Mouse (Mus musculus): Measurements from ENCODE around the gene Ddb2.

Ddb2 gene

DNA sequence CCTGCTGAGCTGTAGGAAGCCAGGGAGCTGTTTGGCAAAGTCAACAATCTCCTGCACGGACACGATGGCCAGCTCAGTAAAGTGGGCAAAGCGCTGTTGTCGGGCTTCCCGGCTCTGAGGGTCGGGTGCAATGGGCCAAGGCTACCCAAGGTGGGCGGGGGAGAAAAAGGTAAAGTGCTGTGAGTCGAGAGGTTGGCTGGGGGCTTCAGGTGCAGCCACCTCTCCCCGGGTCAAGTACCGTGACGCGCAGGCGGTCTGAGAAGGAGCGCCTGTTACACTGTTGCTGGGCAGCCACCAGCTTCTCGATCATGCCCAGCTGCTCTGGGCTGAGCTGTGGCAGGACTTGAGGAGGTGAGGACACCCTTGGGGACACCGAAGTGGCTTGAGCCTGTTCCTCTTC, 46.3 kb downstream of the Ddb2 start:
- no peak for DNase-seq (ENCODE audit: inconsistent ontology term)

DNA sequence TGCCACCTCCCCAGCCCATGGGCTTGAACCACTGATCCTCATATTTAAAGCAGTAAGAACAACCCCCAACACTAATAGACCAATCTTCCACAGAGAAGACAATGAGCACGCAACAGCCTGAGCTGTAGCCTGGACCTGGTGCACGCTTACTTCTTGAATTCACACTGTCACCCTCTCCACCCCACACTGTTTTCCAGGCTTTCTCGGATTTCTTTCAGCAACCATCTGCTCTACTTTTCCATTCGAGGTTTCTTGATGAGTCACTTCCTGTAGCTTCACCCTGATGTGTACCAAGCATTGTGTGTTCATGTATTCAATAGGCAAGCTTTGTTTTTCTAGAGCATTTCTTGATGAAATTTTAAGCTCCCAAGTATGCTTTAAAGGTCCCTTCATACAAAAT, 49.4 kb downstream of the Ddb2 start:
- DNase-seq (ENCODE audit: inconsistent ontology term): peak; percentile 48

DNA sequence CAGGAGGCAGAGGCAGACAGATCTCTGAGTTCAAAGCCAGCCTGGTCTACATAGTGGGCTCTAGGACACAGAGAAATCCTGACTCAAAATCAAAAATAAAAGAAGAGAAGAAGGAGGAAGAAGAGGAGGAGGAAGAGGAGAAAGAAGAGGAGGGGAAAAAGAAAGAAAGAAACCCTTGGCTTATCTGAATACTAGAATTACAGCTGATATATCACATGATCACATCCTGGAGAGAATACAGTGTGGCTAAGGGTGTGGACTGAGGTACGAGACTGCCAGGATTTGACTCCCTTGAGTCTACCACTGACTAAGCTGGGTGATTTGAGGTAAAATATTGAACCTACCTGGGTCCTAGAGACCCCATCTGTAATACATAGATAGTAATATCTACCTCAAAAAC, 50.6 kb downstream of the Ddb2 start:
- DNase-seq (ENCODE audit: inconsistent ontology term): no peak

DNA sequence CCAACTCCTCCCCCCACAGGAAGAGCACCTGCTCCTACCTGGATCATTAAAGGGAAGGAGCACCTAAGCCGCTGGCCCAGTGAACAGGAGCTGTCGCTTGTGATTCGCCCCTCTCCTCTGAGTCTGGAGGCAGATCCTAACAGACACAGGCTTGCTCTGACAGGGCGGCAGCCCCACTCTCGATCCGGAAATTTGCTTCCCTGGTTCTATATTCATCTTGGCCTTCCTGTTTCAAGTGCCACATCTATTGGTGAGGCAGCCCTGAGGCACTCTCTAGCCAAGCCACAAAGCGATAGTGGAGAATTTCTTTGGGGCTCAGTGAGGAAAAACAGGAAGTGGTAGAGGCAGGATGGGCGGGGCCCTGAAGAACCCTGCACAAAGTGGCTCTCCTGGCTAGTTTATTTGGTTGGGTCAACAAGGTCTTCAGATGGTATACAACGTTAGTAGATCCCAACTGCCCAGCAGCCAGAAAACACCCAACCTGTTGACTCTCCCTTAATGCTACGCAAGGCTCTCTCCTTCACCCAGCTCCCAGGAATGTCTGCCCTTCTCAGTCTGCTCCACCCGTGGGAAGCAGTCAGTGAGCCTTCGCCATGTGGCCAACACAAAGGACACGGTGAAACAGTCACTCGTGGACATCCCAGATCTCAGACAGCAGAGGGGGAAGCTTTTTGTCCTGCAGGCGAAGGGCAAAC, 52.9 kb downstream of the Ddb2 start, which contains the start of gene Madd:
TSS of gene Madd (minus strand) at position 127 of the 695 bp plus-strand sequence.
- DNase-seq (ENCODE audit: inconsistent ontology term): no peak

DNA sequence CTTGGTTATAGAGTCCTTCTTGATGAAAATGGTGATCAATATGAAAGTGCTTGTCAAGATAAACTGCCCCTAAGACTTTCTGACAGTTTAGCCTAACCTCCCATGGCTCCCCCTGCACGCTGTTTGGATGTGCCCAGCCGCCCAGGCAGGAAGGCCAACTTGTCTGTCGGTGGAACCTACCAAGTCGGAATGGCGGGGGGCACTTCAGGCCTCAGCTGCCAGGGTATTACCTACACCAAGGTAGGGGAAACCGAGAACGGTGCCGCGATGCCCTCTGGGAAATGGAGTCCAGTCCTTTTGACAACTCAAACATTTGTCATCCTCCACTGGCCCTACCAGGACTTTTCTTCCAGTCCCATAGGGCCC, 53.7 kb downstream of the Ddb2 start:
- peak; percentile 92 for DNase-seq (ENCODE audit: inconsistent ontology term)

DNA sequence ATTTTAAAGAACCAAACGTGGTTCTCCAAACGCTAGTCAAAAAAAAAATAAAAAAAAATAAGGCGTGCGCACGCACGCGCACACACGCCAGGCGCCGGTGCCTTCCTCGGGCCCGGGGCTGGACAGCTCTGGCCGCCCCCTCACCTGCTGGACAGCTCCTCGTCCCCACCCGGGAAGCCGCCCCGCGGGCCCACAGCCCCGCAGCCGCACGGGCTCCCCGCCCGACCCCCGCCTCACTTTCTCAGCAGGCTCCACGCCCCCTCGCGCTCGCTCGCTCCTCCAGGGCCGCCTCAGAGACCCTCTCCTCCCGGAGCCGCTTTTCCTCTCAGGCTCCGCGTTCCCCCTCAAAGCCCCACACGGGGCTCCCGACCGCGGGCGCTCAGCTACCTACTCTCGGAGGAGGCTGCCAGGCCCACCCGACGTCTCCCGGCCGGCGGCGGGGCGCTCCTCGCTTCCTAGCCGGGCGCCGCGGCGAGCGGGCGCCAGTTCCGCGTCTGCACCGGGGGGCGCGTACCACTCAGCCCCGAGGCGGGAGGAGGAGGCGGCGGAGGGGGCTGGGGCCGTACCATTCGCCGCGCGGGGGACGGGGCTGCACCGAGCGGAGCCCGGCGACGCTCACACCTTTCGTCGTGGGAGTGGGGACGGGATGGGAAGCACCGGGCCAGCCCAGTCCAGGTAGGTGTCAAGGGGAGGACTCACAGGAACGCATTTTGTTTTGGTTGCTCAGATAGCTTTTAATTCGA, 54.2 kb downstream of the Ddb2 start:
- DNase-seq (ENCODE audit: inconsistent ontology term): peak; percentile 66

DNA sequence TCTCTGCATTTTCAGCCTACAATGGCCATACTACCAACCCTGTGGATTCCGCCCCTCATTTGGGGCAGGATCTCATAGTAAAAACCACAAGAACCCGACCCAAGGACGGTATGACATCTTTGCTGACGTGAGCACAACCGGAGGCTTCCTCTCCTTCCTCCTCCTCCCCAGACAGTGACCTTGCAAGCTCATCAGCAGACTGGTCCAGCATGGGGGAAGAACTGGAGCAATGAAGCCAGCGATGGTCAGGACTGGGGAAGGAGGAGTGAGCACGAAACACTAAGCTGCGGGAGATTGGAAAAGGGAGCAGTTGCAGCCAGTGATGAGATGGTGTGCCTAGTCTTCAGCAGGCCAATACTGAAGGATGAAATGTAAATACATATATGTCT, 54.8 kb downstream of the Ddb2 start:
- no peak for DNase-seq (ENCODE audit: inconsistent ontology term)

DNA sequence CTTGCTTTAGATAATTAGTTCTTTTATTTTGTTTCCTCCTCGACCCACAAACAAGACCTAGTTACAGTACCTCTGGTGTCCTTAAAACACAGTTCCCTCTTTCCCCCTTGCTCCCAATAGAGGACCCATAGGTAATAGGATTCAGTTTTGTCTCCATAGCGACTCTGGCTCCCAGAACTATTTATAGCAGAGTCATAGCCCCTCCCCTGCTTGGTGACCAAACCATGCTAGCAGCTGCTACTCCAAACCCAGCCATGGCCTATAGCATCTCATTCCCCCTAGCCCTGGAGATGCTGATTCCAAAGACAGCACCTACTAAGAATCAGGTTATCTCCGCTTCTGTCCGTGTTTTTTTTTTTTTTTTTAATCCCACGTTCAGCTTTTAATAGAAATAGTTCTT, 56.1 kb downstream of the Ddb2 start:
- DNase-seq (ENCODE audit: inconsistent ontology term): no peak

DNA sequence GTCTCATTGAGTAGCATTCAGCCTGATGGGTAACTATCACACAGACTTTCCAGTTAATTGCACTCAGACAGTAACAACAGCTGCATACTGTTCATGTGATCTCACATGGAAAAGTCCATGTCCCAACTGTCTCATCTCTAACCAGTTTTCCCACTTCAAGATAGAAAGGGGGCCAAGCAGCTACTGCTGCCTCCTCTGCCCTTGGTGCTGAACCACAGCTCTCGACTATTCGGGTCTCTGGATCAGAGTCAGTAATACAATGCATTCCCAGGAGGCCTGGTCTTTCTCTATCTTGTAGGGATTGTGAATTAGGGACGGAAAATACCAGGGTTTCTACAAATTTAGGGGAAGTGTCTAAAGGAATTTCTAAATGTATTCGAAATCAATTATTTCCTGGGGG, 57.0 kb downstream of the Ddb2 start:
- DNase-seq (ENCODE audit: inconsistent ontology term): no peak

DNA sequence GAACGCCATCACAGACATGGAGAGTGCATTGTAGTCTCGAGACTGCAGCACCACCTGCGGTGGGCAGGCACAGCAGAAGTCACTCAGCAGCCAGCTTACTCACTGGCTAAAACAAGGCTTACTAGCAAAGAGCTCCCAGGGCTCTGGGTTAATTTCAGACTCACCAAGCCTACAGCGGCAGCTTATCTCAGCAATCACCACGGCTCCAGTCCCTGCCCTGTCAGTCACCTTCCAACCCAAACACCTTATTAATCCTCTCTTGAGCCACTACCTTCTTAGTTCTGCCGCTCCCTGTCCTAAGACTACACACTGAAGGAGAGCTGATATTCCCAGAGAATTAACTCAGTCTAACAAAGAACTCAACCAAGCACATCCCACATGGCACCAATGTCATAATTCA, 60.5 kb downstream of the Ddb2 start:
- DNase-seq (ENCODE audit: inconsistent ontology term): no peak

DNA sequence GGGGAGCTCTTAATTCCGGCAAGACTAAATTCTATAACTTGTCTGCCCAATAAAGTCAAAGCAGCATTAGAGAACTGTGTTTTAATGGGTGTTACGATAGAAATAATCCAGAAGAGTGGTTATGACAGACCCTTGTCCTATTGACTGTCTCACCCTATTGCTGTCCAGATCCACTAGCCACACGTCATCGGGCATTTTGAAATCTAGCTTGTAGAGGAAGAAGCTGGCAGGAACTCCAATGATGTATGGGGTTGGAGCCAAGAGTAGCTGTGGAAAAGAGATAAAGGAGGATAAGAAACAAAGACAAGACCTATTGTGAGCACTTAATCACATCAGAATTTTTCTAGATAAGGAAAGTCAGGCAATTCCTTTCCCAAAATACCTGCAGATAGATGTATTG, 61.3 kb downstream of the Ddb2 start:
- no peak for DNase-seq (ENCODE audit: inconsistent ontology term)

DNA sequence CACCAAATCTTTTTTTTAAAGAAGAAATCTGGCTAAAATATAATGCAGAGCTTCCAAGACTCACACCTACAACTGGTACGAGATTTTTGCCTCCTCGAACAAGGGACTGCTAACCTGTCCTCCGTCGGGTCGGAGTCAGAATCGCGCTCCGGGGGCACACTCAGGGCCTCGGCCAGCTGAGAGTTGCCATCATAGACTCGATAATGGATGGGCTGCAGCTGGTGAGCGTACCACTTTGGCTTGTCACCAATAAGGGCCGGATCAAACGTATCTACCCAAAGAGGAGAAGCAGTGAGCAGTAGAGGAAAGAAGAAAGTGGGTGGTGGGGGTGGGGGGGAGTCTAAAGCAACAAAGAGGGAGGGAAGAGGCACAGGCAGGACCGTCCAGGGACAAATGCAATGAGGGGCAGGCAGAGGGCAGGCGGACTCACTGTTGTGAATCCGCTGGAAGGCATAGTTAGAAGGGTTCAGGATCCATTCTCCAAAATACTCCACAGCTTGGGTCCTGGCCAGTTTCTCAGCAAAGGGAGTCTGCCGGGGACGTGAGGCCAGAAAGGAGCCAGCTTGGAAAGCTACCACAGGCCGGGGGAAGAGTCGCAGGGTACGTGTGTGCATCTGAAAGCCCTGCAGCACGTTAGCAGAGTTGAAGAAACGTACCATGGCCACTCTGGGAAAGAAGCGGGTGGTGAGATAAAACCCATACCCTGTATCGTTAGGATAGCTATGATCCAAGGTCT, 67.0 kb downstream of the Ddb2 start:
- DNase-seq (ENCODE audit: inconsistent ontology term): no peak

DNA sequence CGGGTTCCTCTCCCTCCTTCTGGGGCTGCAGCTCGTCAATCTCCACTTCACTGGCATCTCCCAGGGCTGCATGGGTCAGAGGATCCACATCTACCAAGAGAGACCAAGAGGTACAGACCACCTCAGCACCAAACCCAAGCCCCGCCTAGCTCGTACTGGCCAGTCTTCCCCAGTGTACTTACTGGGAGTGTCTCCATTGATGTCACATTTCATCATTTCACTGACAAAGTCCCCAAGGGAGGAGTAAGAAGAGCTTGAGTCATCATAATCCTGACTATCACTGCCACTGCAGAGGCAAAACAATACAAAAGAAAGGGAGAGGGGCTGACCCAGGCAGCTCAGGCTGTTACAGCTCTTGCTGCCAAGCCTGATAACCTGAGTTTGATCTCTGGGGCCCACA, 69.2 kb downstream of the Ddb2 start:
- DNase-seq (ENCODE audit: inconsistent ontology term): no peak

DNA sequence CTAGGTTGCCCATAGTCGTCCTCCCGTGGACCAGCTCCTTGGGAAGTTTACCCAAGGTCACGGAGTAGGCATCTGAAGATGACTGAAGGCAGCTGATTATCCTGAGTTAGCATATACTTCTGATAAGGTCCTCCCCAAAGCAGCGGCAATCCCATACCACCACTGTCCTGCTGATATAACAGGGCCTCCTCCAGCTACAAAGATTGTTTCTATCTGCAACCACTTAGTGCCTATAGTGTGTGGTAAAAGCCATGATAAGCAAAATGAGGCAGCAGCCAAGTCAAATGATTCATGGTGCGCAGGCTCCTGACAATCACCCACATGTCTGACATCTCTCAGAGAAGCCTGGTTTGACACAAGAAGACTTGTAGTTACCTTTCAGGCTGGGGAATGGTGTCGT, 71.8 kb downstream of the Ddb2 start:
- no peak for DNase-seq (ENCODE audit: inconsistent ontology term)

DNA sequence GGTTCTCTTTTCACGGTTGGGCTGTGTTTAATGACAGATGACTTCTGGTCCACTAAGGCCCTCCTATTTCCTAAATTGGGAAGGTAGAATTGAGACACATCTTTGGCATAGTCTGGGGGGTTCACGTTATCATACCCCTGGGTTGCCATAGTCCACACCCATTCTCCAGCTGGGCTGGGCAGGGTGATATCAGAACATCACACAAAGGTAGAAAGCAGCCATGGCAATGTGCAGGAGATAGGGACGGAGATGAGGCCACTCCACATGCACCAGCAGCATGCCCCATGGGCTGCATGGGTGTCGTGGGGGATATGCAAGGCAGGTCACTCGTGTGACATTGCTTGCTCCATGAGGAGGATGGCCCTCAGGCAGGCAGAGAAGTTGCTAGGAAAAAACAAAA, 73.2 kb downstream of the Ddb2 start:
- DNase-seq (ENCODE audit: inconsistent ontology term): no peak

DNA sequence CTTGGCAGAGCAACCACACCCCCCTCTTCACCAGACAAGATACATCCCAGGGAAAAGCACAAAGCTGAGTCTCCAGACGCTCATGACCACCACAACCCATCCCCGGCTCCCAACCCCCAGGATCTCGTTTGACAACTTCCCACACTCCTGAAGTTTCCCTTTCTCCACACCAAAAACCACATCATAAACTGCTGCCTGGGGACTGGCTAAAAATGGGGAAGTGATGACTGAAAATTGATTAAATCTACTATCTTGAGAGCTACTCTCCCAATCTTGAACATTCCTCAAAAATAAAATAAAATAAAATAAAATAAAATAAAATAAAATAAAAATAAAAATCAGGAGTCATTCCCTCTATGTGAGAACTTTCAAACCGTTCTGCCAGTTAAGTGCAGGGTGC, 73.8 kb downstream of the Ddb2 start:
- no peak for DNase-seq (ENCODE audit: inconsistent ontology term)

All from Muller cell, postnatal 12 days (primary cell).